Mouse (Mus musculus): ENCODE measurements around the gene Astn1. TPM values are rescaled to one million over a fixed set of nuclear protein-coding genes. Genes with fewer than 3 reads are reported as not detected.

The Astn1 gene
- polyA plus RNA-seq, 1 experiment from 2014 or later: 0.33 TPM

- Histone ChIP-seq H3K4me2 (ENCODE audit: low read depth, low read length) (no peak overlapping the region), H3K36me3 (ENCODE audit: control insufficient read depth, insufficient read depth, low read length) (no peaks in the 10 kb centered on the region), H3K27ac (ENCODE audit: low read length) (no peak overlapping the region), H3K9ac (ENCODE audit: low read length) (no peak overlapping the region), H3K4me1 (replicated peaks; ENCODE audit: control insufficient read depth, insufficient read depth, low read length) (no peaks in the 10 kb centered on the region), H3K4me3 (ENCODE audit: low read length) (no peak overlapping the region), H3K9me3 (ENCODE audit: control insufficient read depth, low read length) (no peaks in the 10 kb centered on the region), H3K27me3 (ENCODE audit: control insufficient read depth, insufficient read depth, low read depth, low read length) (no peaks in the 10 kb centered on the region)
- ATAC-seq (ENCODE audit: low read depth): no peak
- WGBS: 40% methylated on average over 2 of the region's 2 CpGs
These were observed 38.8 kb downstream of the Astn1 start for GRCm38 (mm10) chr1:158400898-158401297.

- ATAC-seq (ENCODE audit: low read depth): no peak
- no peaks in the 10 kb centered on the region for H3K4me1 ChIP-seq (replicated peaks; ENCODE audit: control insufficient read depth, insufficient read depth, low read length)
- H3K27me3 ChIP-seq (ENCODE audit: control insufficient read depth, insufficient read depth, low read depth, low read length): no peaks in the 10 kb centered on the region
- no peak overlapping the region for H3K9ac ChIP-seq (ENCODE audit: low read length)
- WGBS: 56% methylated on average over 10 of the region's 10 CpGs
- H3K36me3 ChIP-seq (ENCODE audit: control insufficient read depth, insufficient read depth, low read length): no peaks in the 10 kb centered on the region
- no peak overlapping the region for H3K4me3 ChIP-seq (ENCODE audit: low read length)
- H3K27ac ChIP-seq (ENCODE audit: low read length): no peak overlapping the region
- H3K9me3 ChIP-seq (ENCODE audit: control insufficient read depth, low read length): no peaks in the 10 kb centered on the region
- H3K4me2 ChIP-seq (ENCODE audit: low read depth, low read length): no peak overlapping the region
These were observed 44.1 kb downstream of the Astn1 start for GRCm38 (mm10) chr1:158405899-158406769.

- no peak overlapping the region for H3K4me3 ChIP-seq (ENCODE audit: low read length)
- no peak for ATAC-seq (ENCODE audit: low read depth)
- no peak overlapping the region for H3K4me2 ChIP-seq (ENCODE audit: low read depth, low read length)
- no peaks in the 10 kb centered on the region for H3K27me3 ChIP-seq (ENCODE audit: control insufficient read depth, insufficient read depth, low read depth, low read length)
- H3K27ac ChIP-seq (ENCODE audit: low read length): no peak overlapping the region
- no peaks in the 10 kb centered on the region for H3K36me3 ChIP-seq (ENCODE audit: control insufficient read depth, insufficient read depth, low read length)
- 65% methylated on average over 2 of the region's 2 CpGs for WGBS
- no peaks in the 10 kb centered on the region for H3K4me1 ChIP-seq (replicated peaks; ENCODE audit: control insufficient read depth, insufficient read depth, low read length)
- H3K9ac ChIP-seq (ENCODE audit: low read length): no peak overlapping the region
- H3K9me3 ChIP-seq (ENCODE audit: control insufficient read depth, low read length): no peaks in the 10 kb centered on the region
These were observed 46.1 kb downstream of the Astn1 start for GRCm38 (mm10) chr1:158408124-158408523.

GRCm38 (mm10) chr1:158411146-158411545 lies 49.1 kb downstream of the Astn1 start:
- H3K36me3 ChIP-seq (ENCODE audit: control insufficient read depth, insufficient read depth, low read length): no peaks in the 10 kb centered on the region
- no peak for ATAC-seq (ENCODE audit: low read depth)
- no peak overlapping the region for H3K27ac ChIP-seq (ENCODE audit: low read length)
- H3K4me1 ChIP-seq (replicated peaks; ENCODE audit: control insufficient read depth, insufficient read depth, low read length): no peaks in the 10 kb centered on the region
- no peak overlapping the region for H3K9ac ChIP-seq (ENCODE audit: low read length)
- no peaks in the 10 kb centered on the region for H3K9me3 ChIP-seq (ENCODE audit: control insufficient read depth, low read length)
- H3K27me3 ChIP-seq (ENCODE audit: control insufficient read depth, insufficient read depth, low read depth, low read length): no peaks in the 10 kb centered on the region
- no peak overlapping the region for H3K4me2 ChIP-seq (ENCODE audit: low read depth, low read length)
- WGBS: 54% methylated on average over 3 of the region's 3 CpGs
- no peak overlapping the region for H3K4me3 ChIP-seq (ENCODE audit: low read length)

- no peak overlapping the region for H3K4me3 ChIP-seq (ENCODE audit: low read length)
- no peak for ATAC-seq (ENCODE audit: low read depth)
- no peaks in the 10 kb centered on the region for H3K4me1 ChIP-seq (replicated peaks; ENCODE audit: control insufficient read depth, insufficient read depth, low read length)
These were observed 52.1 kb downstream of the Astn1 start for GRCm38 (mm10) chr1:158414198-158414597.

GRCm38 (mm10) chr1:158421451-158421850 lies 59.4 kb downstream of the Astn1 start:
- no peak for ATAC-seq (ENCODE audit: low read depth)
- Histone ChIP-seq H3K9me3 (ENCODE audit: control insufficient read depth, low read length) (no peaks in the 10 kb centered on the region), H3K4me1 (replicated peaks; ENCODE audit: control insufficient read depth, insufficient read depth, low read length) (no peaks in the 10 kb centered on the region), H3K27me3 (ENCODE audit: control insufficient read depth, insufficient read depth, low read depth, low read length) (no peaks in the 10 kb centered on the region), H3K4me2 (ENCODE audit: low read depth, low read length) (no peak overlapping the region), H3K4me3 (ENCODE audit: low read length) (no peak overlapping the region), H3K9ac (ENCODE audit: low read length) (no peak overlapping the region), H3K36me3 (ENCODE audit: control insufficient read depth, insufficient read depth, low read length) (no peaks in the 10 kb centered on the region), H3K27ac (ENCODE audit: low read length) (no peak overlapping the region)
- 83% methylated on average over 8 of the region's 8 CpGs for WGBS

More at GRCm38 (mm10) chr1:158414198-158414597, 52.1 kb downstream of the Astn1 start:
- Histone ChIP-seq H3K27me3 (ENCODE audit: control insufficient read depth, insufficient read depth, low read depth, low read length) (no peaks in the 10 kb centered on the region), H3K9me3 (ENCODE audit: control insufficient read depth, low read length) (no peaks in the 10 kb centered on the region), H3K27ac (ENCODE audit: low read length) (no peak overlapping the region), H3K4me2 (ENCODE audit: low read depth, low read length) (no peak overlapping the region), H3K9ac (ENCODE audit: low read length) (no peak overlapping the region), H3K36me3 (ENCODE audit: control insufficient read depth, insufficient read depth, low read length) (no peaks in the 10 kb centered on the region)
- 83% methylated on average over 2 of the region's 2 CpGs for WGBS

GRCm38 (mm10) chr1:158422739-158423138 lies 60.7 kb downstream of the Astn1 start:
- Histone ChIP-seq H3K27ac (ENCODE audit: low read length) (no peak overlapping the region), H3K4me3 (ENCODE audit: low read length) (no peak overlapping the region), H3K36me3 (ENCODE audit: control insufficient read depth, insufficient read depth, low read length) (no peaks in the 10 kb centered on the region), H3K27me3 (ENCODE audit: control insufficient read depth, insufficient read depth, low read depth, low read length) (no peaks in the 10 kb centered on the region), H3K4me1 (replicated peaks; ENCODE audit: control insufficient read depth, insufficient read depth, low read length) (no peaks in the 10 kb centered on the region), H3K9ac (ENCODE audit: low read length) (no peak overlapping the region), H3K9me3 (ENCODE audit: control insufficient read depth, low read length) (no peaks in the 10 kb centered on the region), H3K4me2 (ENCODE audit: low read depth, low read length) (no peak overlapping the region)
- whole genome bisulfite sequencing: 63% methylated on average over 1 of the region's 1 CpGs
- ATAC-seq (ENCODE audit: low read depth): no peak

- no peak overlapping the region for H3K4me2 ChIP-seq (ENCODE audit: low read depth, low read length)
- no peak overlapping the region for H3K27ac ChIP-seq (ENCODE audit: low read length)
- no peaks in the 10 kb centered on the region for H3K36me3 ChIP-seq (ENCODE audit: control insufficient read depth, insufficient read depth, low read length)
- H3K9ac ChIP-seq (ENCODE audit: low read length): no peak overlapping the region
- no peak overlapping the region for H3K4me3 ChIP-seq (ENCODE audit: low read length)
- H3K9me3 ChIP-seq (ENCODE audit: control insufficient read depth, low read length): no peaks in the 10 kb centered on the region
- ATAC-seq (ENCODE audit: low read depth): no peak
- no peaks in the 10 kb centered on the region for H3K27me3 ChIP-seq (ENCODE audit: control insufficient read depth, insufficient read depth, low read depth, low read length)
- 67% methylated on average over 1 of the region's 1 CpGs for WGBS
- H3K4me1 ChIP-seq (replicated peaks; ENCODE audit: control insufficient read depth, insufficient read depth, low read length): no peaks in the 10 kb centered on the region
These were observed 84.0 kb downstream of the Astn1 start for GRCm38 (mm10) chr1:158446071-158446470.

- 70% methylated on average over 7 of the region's 7 CpGs for WGBS
- no peaks in the 10 kb centered on the region for H3K27me3 ChIP-seq (ENCODE audit: control insufficient read depth, insufficient read depth, low read depth, low read length)
- no peak overlapping the region for H3K27ac ChIP-seq (ENCODE audit: low read length)
- H3K4me1 ChIP-seq (replicated peaks; ENCODE audit: control insufficient read depth, insufficient read depth, low read length): no peaks in the 10 kb centered on the region
- H3K4me2 ChIP-seq (ENCODE audit: low read depth, low read length): no peak overlapping the region
- no peaks in the 10 kb centered on the region for H3K9me3 ChIP-seq (ENCODE audit: control insufficient read depth, low read length)
- ATAC-seq (ENCODE audit: low read depth): no peak
- H3K9ac ChIP-seq (ENCODE audit: low read length): no peak overlapping the region
- no peak overlapping the region for H3K4me3 ChIP-seq (ENCODE audit: low read length)
- H3K36me3 ChIP-seq (ENCODE audit: control insufficient read depth, insufficient read depth, low read length): no peaks in the 10 kb centered on the region
These were observed 85.9 kb downstream of the Astn1 start for GRCm38 (mm10) chr1:158447956-158448355.
